Mouse (Mus musculus): Measurements from ENCODE around the gene Strn. TPM values are rescaled to one million over a fixed set of nuclear protein-coding genes. Genes with fewer than 3 reads are reported as not detected.

The Strn gene
- polyA plus RNA-seq, 1 experiment from 2014 or later = 5.2 TPM

DNA sequence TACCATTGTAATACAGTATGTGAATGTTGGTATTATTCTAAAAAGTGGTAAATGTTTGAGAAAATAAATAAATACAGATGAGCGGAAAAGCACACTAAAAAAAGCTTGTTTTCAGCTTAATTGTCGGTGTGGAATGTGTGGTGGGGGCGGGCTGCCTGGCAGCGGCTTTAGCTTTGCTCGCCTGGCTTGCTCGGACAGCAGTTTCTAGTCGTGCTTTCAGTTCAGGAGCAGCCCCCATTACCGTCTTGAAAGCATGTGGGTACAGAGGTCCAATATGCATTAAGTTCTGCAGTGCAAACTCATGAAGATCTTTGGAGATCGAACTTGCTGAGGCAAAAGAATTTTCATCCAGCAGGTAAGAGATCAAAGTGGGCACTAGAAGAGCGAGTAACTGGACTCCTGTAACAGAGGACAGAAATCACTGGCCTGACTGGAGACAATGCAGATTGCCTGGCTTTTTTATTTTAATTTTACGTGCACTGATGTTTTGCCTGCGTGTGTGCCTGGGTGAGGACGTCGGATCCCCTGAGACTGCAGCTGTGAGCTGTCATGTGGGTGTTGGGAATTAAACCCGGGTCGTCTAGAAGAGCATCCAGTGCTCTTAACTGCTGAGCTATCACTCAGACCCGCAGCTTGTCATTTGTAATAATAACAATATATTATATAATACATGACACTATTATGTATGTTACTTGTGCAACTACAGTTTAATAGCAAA, 16.1 kb upstream of the Strn start:
- 54% methylated on average over 17 of the region's 17 CpGs for WGBS
- Histone ChIP-seq H3K4me2 (ENCODE audit: low read depth, low read length) (no peak overlapping the region), H3K27ac (ENCODE audit: low read length) (no peak overlapping the region), H3K36me3 (ENCODE audit: control insufficient read depth, insufficient read depth, low read length) (peaks cover 2% of the 10 kb centered on the region; the same call in 1 of the 2 replicates), H3K4me3 (ENCODE audit: low read length) (no peak overlapping the region), H3K4me1 (replicated peaks; ENCODE audit: control insufficient read depth, insufficient read depth, low read length) (0 out of 2 replicates have a peak, but pooled peaks cover 2% of the 10 kb centered on the region), H3K9ac (ENCODE audit: low read length) (no peak overlapping the region), H3K9me3 (ENCODE audit: control insufficient read depth, low read length) (no peaks in the 10 kb centered on the region), H3K27me3 (ENCODE audit: control insufficient read depth, insufficient read depth, low read depth, low read length) (no peaks in the 10 kb centered on the region)
- no peak for ATAC-seq (ENCODE audit: low read depth)

DNA sequence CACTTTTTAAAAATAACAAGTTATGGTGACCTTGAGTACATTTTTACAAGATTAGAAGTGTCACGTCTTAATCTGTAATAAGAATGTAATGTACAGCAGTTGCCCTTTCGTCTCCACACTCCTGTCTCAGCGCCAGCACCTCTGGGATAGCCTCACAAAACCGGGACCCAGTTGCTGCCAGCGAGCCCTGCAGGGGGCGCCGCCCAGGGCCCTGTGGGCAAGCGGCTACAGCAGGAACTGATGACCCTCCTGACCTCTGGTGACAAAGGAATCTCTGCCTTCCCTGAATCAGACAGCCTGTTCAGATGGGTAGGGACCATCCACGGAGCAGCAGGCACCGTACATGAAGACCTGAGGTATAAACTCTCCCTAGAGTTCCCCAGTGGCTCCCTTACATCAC, 15.1 kb upstream of the Strn start:
- Histone ChIP-seq H3K36me3 (ENCODE audit: control insufficient read depth, insufficient read depth, low read length) (peaks cover 2% of the 10 kb centered on the region; the same call in 1 of the 2 replicates), H3K27me3 (ENCODE audit: control insufficient read depth, insufficient read depth, low read depth, low read length) (no peaks in the 10 kb centered on the region), H3K4me3 (ENCODE audit: low read length) (no peak overlapping the region), H3K4me1 (replicated peaks; ENCODE audit: control insufficient read depth, insufficient read depth, low read length) (0 out of 2 replicates have a peak, but pooled peaks cover 2% of the 10 kb centered on the region), H3K4me2 (ENCODE audit: low read depth, low read length) (no peak overlapping the region), H3K9me3 (ENCODE audit: control insufficient read depth, low read length) (no peaks in the 10 kb centered on the region), H3K9ac (ENCODE audit: low read length) (no peak overlapping the region), H3K27ac (ENCODE audit: low read length) (no peak overlapping the region)
- WGBS = 66% methylated on average over 10 of the region's 10 CpGs
- no peak for ATAC-seq (ENCODE audit: low read depth)

GRCm38 (mm10) chr17:78748440-78748839, 11.4 kb upstream of the Strn start:
- 82% methylated on average over 9 of the region's 9 CpGs for WGBS
- Histone ChIP-seq H3K4me1 (replicated peaks; ENCODE audit: control insufficient read depth, insufficient read depth, low read length) (0 out of 2 replicates have a peak, but pooled peaks cover 2% of the 10 kb centered on the region), H3K36me3 (ENCODE audit: control insufficient read depth, insufficient read depth, low read length) (no peaks in the 10 kb centered on the region), H3K27ac (ENCODE audit: low read length) (no peak overlapping the region), H3K27me3 (ENCODE audit: control insufficient read depth, insufficient read depth, low read depth, low read length) (no peaks in the 10 kb centered on the region), H3K4me2 (ENCODE audit: low read depth, low read length) (no peak overlapping the region), H3K4me3 (ENCODE audit: low read length) (no peak overlapping the region), H3K9ac (ENCODE audit: low read length) (no peak overlapping the region), H3K9me3 (ENCODE audit: control insufficient read depth, low read length) (no peaks in the 10 kb centered on the region)
- no peak for ATAC-seq (ENCODE audit: low read depth)

- 51% methylated on average over 1 of the region's 1 CpGs for WGBS
- Histone ChIP-seq H3K36me3 (ENCODE audit: control insufficient read depth, insufficient read depth, low read length) (no peaks in the 10 kb centered on the region), H3K4me1 (replicated peaks; ENCODE audit: control insufficient read depth, insufficient read depth, low read length) (peaks cover 15% of the 10 kb centered on the region; the same call in 1 of the 2 replicates), H3K27ac (ENCODE audit: low read length) (no peak overlapping the region), H3K4me2 (ENCODE audit: low read depth, low read length) (no peak overlapping the region), H3K27me3 (ENCODE audit: control insufficient read depth, insufficient read depth, low read depth, low read length) (no peaks in the 10 kb centered on the region), H3K4me3 (ENCODE audit: low read length) (no peak overlapping the region), H3K9me3 (ENCODE audit: control insufficient read depth, low read length) (no peaks in the 10 kb centered on the region), H3K9ac (ENCODE audit: low read length) (no peak overlapping the region)
- ATAC-seq (ENCODE audit: low read depth) = no peak
These were observed 1.4 kb upstream of the Strn start for GRCm38 (mm10) chr17:78738416-78738815.

DNA sequence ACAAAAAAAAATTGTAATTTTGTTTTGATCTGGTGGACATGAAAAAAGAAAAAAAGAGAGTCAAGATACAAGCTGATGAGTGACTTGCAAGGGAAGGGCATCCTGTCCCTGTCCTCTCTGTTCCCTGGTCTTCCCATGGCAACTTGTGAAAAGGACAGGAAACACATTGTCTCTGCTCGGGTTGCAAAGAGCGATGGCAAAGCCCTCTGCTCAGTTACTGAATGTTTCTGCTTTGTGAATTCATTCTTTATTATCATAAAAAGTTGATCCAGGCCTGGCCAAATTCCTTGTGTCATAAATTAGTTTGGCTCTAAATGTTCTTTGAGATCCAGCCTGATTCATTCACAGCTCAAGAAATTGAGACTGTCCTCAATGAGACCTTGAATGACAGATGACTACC, 775 bp upstream of the Strn start:
- peaks cover 16% of the 10 kb centered on the region; the same call in 1 of the 2 replicates for H3K4me1 ChIP-seq (replicated peaks; ENCODE audit: control insufficient read depth, insufficient read depth, low read length)
- WGBS = 54% methylated on average over 2 of the region's 2 CpGs
- no peak overlapping the region for H3K4me3 ChIP-seq (ENCODE audit: low read length)
- H3K9ac ChIP-seq (ENCODE audit: low read length) = no peak overlapping the region
- H3K36me3 ChIP-seq (ENCODE audit: control insufficient read depth, insufficient read depth, low read length) = no peaks in the 10 kb centered on the region
- no peak overlapping the region for H3K4me2 ChIP-seq (ENCODE audit: low read depth, low read length)
- no peaks in the 10 kb centered on the region for H3K27me3 ChIP-seq (ENCODE audit: control insufficient read depth, insufficient read depth, low read depth, low read length)
- H3K9me3 ChIP-seq (ENCODE audit: control insufficient read depth, low read length) = no peaks in the 10 kb centered on the region
- no peak for ATAC-seq (ENCODE audit: low read depth)
- peak overlapping the region; percentile 31; the same call in 1 of the 2 replicates for H3K27ac ChIP-seq (ENCODE audit: low read length)

GRCm38 (mm10) chr17:78736473-78736988, 465 bp downstream of the Strn start:
- Histone ChIP-seq H3K36me3 (ENCODE audit: control insufficient read depth, insufficient read depth, low read length) (no peaks in the 10 kb centered on the region), H3K4me2 (ENCODE audit: low read depth, low read length) (peak overlapping the region; percentile 89), H3K4me1 (replicated peaks; ENCODE audit: control insufficient read depth, insufficient read depth, low read length) (peaks cover 16% of the 10 kb centered on the region; the same call in 1 of the 2 replicates), H3K4me3 (ENCODE audit: low read length) (peak overlapping the region; percentile 79), H3K9ac (ENCODE audit: low read length) (peak overlapping the region; percentile 90), H3K27ac (ENCODE audit: low read length) (peak overlapping the region; percentile 94), H3K27me3 (ENCODE audit: control insufficient read depth, insufficient read depth, low read depth, low read length) (no peaks in the 10 kb centered on the region), H3K9me3 (ENCODE audit: control insufficient read depth, low read length) (no peaks in the 10 kb centered on the region)
- WGBS = under 1% methylated on average over 57 of the region's 60 CpGs
- peak; percentile 100 for ATAC-seq (ENCODE audit: low read depth)

- ATAC-seq (ENCODE audit: low read depth) = peak; percentile 77
- H3K27me3 ChIP-seq (ENCODE audit: control insufficient read depth, insufficient read depth, low read depth, low read length) = no peaks in the 10 kb centered on the region
- H3K9me3 ChIP-seq (ENCODE audit: control insufficient read depth, low read length) = no peaks in the 10 kb centered on the region
- WGBS = under 1% methylated on average over 32 of the region's 39 CpGs
- H3K4me2 ChIP-seq (ENCODE audit: low read depth, low read length) = peak overlapping the region; percentile 74
- H3K9ac ChIP-seq (ENCODE audit: low read length) = peak overlapping the region; percentile 90
- no peaks in the 10 kb centered on the region for H3K36me3 ChIP-seq (ENCODE audit: control insufficient read depth, insufficient read depth, low read length)
- peak overlapping the region; percentile 79 for H3K4me3 ChIP-seq (ENCODE audit: low read length)
- peaks cover 16% of the 10 kb centered on the region; the same call in 1 of the 2 replicates for H3K4me1 ChIP-seq (replicated peaks; ENCODE audit: control insufficient read depth, insufficient read depth, low read length)
- H3K27ac ChIP-seq (ENCODE audit: low read length) = peak overlapping the region; percentile 94
These were observed 1.1 kb downstream of the Strn start for GRCm38 (mm10) chr17:78735731-78736472.

DNA sequence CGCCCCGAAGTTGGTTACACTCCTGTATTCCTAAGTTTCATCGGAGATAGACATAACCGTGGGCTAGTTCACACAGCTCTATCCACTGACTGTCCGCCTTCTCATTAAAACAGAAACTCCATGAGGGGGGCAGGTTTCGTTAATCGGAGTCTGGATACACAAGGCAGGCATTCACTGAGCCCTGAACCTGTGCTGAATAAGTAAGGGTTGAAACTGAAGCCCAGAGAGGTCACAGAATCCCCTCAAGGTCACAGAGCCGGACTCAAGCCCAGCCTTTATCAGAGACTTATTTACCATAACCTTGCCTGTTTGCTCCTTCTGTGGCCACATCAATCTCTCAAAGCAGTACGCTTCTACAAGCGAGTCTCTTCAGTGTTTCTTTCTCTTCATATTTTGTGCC, 2.2 kb downstream of the Strn start:
- Histone ChIP-seq H3K9me3 (ENCODE audit: control insufficient read depth, low read length) (no peaks in the 10 kb centered on the region), H3K27ac (ENCODE audit: low read length) (no peak overlapping the region), H3K36me3 (ENCODE audit: control insufficient read depth, insufficient read depth, low read length) (no peaks in the 10 kb centered on the region), H3K4me1 (replicated peaks; ENCODE audit: control insufficient read depth, insufficient read depth, low read length) (peaks cover 16% of the 10 kb centered on the region; the same call in 1 of the 2 replicates), H3K4me3 (ENCODE audit: low read length) (peak overlapping the region; percentile 79), H3K27me3 (ENCODE audit: control insufficient read depth, insufficient read depth, low read depth, low read length) (no peaks in the 10 kb centered on the region), H3K4me2 (ENCODE audit: low read depth, low read length) (peak overlapping the region; percentile 74), H3K9ac (ENCODE audit: low read length) (peak overlapping the region; percentile 90)
- WGBS = 69% methylated on average over 10 of the region's 10 CpGs
- ATAC-seq (ENCODE audit: low read depth) = no peak

GRCm38 (mm10) chr17:78732056-78732455, 4.9 kb downstream of the Strn start:
- H3K36me3 ChIP-seq (ENCODE audit: control insufficient read depth, insufficient read depth, low read length) = no peaks in the 10 kb centered on the region
- no peaks in the 10 kb centered on the region for H3K27me3 ChIP-seq (ENCODE audit: control insufficient read depth, insufficient read depth, low read depth, low read length)
- H3K9ac ChIP-seq (ENCODE audit: low read length) = no peak overlapping the region
- H3K4me2 ChIP-seq (ENCODE audit: low read depth, low read length) = no peak overlapping the region
- H3K9me3 ChIP-seq (ENCODE audit: control insufficient read depth, low read length) = no peaks in the 10 kb centered on the region
- ATAC-seq (ENCODE audit: low read depth) = no peak
- no peak overlapping the region for H3K4me3 ChIP-seq (ENCODE audit: low read length)
- peaks cover 14% of the 10 kb centered on the region; the same call in 1 of the 2 replicates for H3K4me1 ChIP-seq (replicated peaks; ENCODE audit: control insufficient read depth, insufficient read depth, low read length)
- 68% methylated on average over 1 of the region's 1 CpGs for WGBS
- no peak overlapping the region for H3K27ac ChIP-seq (ENCODE audit: low read length)
